Mouse (Mus musculus) bone marrow macrophage, adult 2 months (primary cell): ENCODE results near the gene Drg1. TPM values are rescaled to one million over a fixed set of nuclear protein-coding genes. Genes with fewer than 3 reads are reported as not detected.

Experiments used
- H3K27ac ChIP-seq: 2 replicates; pipeline ENCODE4 v1.5.1; 2012; ENCODE audit warnings: low read depth, low read length; ENCODE audit not compliant: insufficient read depth
- H3K4me1 ChIP-seq: 2 replicates; pipeline ENCODE4 v1.6.1; 2012; ENCODE audit warnings: low read length; ENCODE audit not compliant: control insufficient read depth, insufficient read depth
- H3K4me3 ChIP-seq: 2 replicates; pipeline ENCODE4 v1.5.1; 2012; ENCODE audit warnings: mild to moderate bottlenecking, low read length, moderate library complexity; ENCODE audit not compliant: insufficient read depth
- CTCF ChIP-seq: IDR thresholded peaks from 2 replicates; pipeline ENCODE4 v1.5.1; 2012; ENCODE audit warnings: low read depth, mild to moderate bottlenecking, low read length, moderate library complexity
- POLR2A ChIP-seq: IDR thresholded peaks from 2 replicates; pipeline ENCODE4 v1.6.1; 2012; ENCODE audit warnings: mild to moderate bottlenecking, low read depth, low read length, borderline replicate concordance
- polyA plus RNA-seq: library from polyadenylated mRNA; stranded (reverse); fragments of >200 nt; gene quantifications from 2 replicates; pipeline ENCODE4 v1.2.4, GENCODE M21; 2012; ENCODE audit not compliant: missing spikeins, insufficient read depth, insufficient read length

Drg1 gene
- polyA plus RNA-seq, 1 experiment = 75.0 TPM

DNA sequence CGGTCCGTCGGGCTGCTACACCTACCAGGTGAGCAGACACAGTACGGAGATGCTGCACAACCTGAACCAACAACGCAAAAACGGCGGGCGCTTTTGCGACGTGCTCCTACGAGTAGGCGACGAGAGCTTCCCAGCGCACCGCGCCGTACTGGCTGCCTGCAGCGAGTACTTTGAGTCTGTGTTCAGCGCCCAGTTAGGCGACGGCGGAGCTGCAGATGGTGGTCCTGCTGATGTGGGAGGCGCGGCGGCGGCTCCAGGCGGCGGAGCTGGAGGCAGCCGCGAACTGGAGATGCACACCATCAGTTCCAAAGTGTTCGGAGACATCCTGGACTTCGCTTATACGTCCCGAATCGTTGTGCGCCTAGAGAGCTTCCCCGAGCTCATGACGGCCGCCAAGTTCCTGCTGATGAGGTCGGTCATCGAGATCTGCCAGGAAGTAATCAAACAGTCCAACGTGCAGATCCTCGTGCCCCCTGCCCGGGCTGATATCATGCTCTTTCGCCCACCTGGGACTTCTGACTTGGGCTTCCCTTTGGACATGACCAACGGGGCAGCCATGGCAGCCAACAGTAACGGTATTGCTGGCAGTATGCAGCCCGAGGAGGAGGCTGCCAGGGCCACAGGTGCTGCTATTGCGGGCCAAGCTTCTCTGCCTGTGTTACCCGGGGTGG lies 24.6 kb upstream of the Drg1 start:
- H3K4me1 ChIP-seq = peaks cover 15% of the 10 kb centered on the region
- H3K27ac ChIP-seq = peak overlapping the region; percentile 68
- peak overlapping the region; percentile 93 for H3K4me3 ChIP-seq
- no peak for TF ChIP-seq POLR2A
- no peak for TF ChIP-seq CTCF

- Histone ChIP-seq H3K4me3 (peak overlapping the region; percentile 93), H3K27ac (peak overlapping the region; percentile 92), H3K4me1 (peaks cover 15% of the 10 kb centered on the region)
- no peak for TF ChIP-seq POLR2A
- peak; percentile 38; the same call in 1 of the 2 replicates for TF ChIP-seq CTCF
These were observed 23.8 kb upstream of the Drg1 start for GRCm38 (mm10) chr11:3289803-3290639.

DNA sequence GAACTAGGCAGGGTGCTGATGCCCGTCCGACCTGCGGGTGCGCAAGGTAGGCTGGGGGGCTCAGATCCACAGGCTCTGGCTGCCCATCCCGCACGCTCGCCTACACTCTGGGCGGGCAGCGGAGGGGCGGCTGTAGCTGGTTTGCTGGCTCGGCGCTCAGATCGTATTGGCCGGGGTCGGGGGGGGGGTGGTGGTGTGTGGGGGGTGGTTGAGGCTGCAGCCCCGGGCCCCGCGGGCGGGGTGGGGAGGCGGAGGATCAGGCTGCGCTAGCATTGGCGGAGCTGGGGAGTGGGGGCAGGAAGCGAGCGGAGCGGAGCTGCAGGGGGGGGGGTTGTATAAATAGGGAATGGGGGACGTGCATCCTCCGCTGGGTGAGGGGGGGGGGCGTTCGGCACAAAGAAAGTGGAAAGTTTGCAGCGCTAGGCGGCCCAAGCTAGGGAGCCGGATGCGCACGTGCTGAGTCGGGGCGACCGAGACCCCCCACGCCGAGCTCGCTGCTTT lies 23.1 kb upstream of the Drg1 start:
- H3K4me3 ChIP-seq = peak overlapping the region; percentile 93
- peaks cover 15% of the 10 kb centered on the region for H3K4me1 ChIP-seq
- peak overlapping the region; percentile 92 for H3K27ac ChIP-seq
- no peak for TF ChIP-seq CTCF
- TF ChIP-seq POLR2A = no peak

DNA sequence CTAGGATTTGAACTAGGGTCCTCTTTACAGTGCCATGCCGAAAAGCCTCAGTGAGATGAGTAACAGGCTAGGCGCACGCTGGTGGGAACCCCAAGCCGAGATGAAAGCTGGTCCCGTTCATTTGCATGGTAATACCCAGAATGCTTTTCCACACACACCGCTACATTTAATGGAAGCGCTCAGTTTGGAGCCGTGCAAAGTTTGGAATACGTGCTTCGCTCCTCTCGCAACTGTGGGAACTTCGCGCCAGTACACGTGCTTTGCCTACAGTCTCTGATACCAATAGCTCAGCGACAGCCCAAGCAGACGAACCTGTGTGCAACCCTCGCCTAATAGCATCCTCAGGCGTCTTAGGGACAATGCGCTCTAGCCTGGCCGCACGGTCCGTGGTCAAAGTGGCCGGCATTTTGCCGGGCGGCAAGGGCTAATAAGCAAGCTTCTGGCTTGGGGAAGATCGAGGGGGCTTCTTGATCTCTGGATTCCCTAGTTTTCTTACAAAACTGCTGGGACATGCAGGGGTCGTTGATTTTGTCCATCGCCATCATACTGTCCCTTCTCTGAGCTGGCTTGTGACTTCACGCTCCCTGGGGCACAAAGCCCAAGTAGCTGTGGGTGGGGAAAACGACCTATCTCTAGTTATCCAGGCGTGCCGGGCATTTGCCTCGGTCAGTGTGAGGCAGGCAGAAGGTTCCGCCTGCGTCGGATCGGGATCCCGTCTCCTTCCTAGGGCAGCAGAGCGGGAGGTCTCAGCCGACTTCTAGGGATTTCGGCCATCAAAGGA lies 22.5 kb upstream of the Drg1 start, which contains the start of gene Patz1:
Gene Patz1, plus strand, starts transcription at position 354 of the 781 bp plus-strand sequence.
- Histone ChIP-seq H3K27ac (peak within 1 kb of the TSS; percentile 92), H3K4me1 (peaks cover 15% of the 10 kb centered on the region), H3K4me3 (peak within 1 kb of the TSS; percentile 93)
- TF ChIP-seq POLR2A (0 out of 2 replicates have a peak, but pooled peaks have one; percentile 23), CTCF (no peak)

DNA sequence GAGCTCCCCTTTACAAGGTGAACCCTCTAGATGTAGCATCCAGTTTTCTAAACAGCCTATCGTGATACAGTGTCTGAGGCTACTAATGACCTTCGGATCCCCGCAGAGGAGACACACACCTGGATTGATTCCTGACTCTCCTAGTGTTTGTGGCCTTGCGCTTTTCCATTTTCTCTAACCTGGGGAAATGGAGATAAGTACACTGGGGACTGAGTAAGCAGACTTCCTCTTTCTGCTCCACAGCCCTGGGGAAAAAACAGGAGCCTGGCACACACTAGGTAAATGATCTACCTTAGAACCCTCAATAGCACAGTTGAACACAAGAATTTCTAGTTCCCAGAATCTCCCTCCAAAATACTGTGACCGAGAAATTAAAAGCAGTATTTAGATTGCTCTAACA lies 21.7 kb upstream of the Drg1 start:
- H3K4me1 ChIP-seq = peaks cover 7% of the 10 kb centered on the region
- H3K27ac ChIP-seq = no peak overlapping the region
- TF ChIP-seq CTCF (no peak), POLR2A (no peak)
- no peak overlapping the region for H3K4me3 ChIP-seq

- Histone ChIP-seq H3K4me1 (0 out of 2 replicates have a peak, but pooled peaks cover 3% of the 10 kb centered on the region), H3K4me3 (no peak overlapping the region), H3K27ac (no peak overlapping the region)
- TF ChIP-seq CTCF = no peak
- no peak for TF ChIP-seq POLR2A
These were observed 20.9 kb upstream of the Drg1 start for GRCm38 (mm10) chr11:3287131-3287530.

DNA sequence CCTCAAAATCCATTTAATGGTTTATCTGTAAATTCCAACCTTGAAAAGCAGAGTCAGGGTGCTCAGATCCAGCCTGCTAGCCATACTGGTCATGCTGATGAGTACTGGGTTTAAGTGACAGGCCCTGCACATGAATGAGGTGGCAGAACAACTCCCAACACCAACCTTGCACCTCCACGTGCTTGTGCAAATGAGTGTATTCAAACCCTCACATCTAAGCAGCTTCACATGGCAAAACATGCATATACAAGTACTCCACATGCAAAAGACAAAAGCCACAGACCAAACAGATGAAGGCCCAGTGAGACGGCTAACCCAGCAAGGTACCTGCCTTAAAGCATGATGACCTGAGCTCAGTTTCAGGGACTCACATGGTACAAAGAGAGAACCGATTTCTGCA lies 19.7 kb upstream of the Drg1 start:
- Histone ChIP-seq H3K27ac (no peak overlapping the region), H3K4me3 (no peak overlapping the region), H3K4me1 (0 out of 2 replicates have a peak, but pooled peaks cover 3% of the 10 kb centered on the region)
- no peak for TF ChIP-seq CTCF
- no peak for TF ChIP-seq POLR2A

DNA sequence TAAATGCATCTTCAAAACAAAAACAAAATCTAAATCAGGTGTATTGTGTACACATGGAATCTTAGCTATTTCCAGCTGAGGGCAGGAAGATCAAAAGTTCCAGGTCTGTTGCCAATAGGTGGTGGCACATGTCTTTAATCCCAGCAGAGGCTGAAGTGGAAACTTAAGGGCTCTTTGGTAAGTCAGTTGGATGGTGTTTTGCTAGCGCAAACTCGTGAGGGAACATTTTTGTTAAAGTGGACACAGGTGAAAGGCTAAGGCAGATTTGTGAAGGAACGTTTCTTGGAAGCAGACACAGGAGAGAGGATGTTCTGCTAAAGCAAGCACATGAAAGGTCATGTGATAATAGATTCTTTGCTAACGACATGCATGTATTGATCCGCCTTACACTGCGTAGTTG lies 17.4 kb upstream of the Drg1 start:
- Histone ChIP-seq H3K4me1 (0 out of 2 replicates have a peak, but pooled peaks cover 3% of the 10 kb centered on the region), H3K27ac (no peak overlapping the region)
- no peak for TF ChIP-seq CTCF
- TF ChIP-seq POLR2A = no peak

GRCm38 (mm10) chr11:3282887-3283286 lies 16.7 kb upstream of the Drg1 start:
- no peak overlapping the region for H3K27ac ChIP-seq
- H3K4me3 ChIP-seq = no peak overlapping the region
- H3K4me1 ChIP-seq = 0 out of 2 replicates have a peak, but pooled peaks cover 2% of the 10 kb centered on the region
- TF ChIP-seq POLR2A (no peak), CTCF (no peak)

More for the DNA sequence above, 17.4 kb upstream of the Drg1 start:
- H3K4me3 ChIP-seq = no peak overlapping the region
